Mouse (Mus musculus): ENCODE data around the gene Ralgapa2. TPM values are rescaled to one million over a fixed set of nuclear protein-coding genes. Genes with fewer than 3 reads are reported as not detected.

Gene Ralgapa2
- polyA plus RNA-seq, 1 experiment, result 10.1 TPM

DNA sequence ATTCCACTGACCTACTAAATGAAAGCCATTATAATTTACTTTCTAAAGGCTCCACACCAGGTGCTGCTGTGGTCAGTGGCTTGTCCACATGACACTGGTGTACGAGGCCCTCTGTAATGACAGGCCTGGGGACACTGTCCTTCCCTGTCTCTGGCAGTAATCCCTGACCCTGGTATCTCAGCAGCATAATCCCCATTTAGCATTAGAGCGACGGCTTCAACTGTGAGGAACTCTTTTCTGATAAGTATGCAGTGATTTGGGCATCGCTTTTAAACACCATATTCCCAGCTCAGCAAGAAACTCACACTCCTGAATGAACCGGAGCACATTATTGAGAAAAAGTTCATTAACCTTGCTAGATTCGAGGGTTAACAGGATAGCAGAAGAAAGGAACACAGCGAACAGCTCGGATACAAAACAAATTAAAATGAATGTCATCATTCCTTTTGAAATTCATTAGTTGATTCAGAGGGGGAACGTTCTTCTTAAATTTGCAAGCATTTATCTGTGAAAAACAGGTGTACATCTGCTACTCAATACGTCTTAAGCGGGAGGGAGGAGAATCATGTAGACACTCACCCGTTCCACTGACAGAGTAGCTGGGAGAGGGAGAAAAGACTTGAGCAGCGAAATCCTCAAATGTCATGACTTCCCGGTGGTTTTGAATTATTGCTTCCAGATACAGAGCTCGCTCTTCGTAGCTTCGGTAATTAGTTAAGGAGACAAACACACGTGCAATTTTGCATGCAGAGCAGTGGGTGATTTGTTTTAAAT lies 252.2 kb downstream of the Ralgapa2 start:
- DNase-seq (ENCODE audit: low spot score), result no peak

DNA sequence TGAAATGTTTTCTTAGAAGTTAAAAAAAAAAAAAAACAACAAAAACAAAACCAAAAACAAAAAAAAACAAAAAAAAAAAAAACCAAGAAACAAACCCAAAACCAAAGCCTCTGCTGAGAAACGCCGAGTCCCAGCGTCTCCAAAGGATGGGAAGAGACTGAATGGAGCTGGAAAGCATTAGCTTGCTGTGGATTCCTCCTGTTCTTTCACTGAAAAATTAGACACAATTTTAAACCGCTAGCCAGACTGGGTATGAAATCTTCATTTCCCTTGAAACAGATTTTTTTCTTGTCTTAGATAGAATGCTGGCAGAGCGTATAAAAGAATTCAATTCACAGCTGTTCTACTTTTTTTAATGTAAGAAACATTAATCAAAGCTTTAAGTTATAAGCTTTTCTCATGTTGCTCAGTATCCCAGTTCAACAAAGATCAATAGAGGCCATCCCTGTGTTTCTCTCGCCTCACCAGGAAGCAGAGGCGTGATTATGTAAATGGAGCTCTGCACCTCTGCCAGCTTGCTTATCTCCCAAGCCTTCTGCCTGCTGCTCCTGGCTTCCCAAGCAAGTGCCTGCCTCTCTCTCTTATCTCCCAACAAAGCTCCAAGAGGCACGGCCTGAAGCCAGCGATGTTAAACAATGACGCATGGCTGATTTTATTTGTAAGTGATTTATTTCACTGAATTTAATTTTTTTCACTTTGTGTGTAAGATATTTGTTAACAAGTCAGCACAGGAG lies 253.2 kb downstream of the Ralgapa2 start:
- DNase-seq (ENCODE audit: low spot score), result no peak

DNA sequence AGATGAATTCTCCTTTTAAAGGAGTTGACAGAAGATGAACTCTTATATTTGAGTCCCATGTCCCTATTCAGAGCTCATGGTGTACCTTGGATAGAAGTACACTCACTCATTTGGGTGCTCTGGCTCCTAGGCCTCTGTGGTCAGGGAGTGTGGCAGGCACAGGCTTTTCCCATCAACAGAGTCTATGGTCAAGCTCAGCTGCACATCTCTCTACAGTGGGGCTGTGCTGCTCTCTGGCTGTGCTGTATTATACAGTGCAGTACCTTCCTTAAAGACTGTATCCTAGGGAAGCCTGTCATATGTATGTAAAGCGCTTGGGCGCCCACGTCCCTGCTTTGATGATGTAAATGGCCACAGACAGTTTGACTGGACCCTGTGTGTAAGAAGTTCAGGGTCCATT lies 254.5 kb downstream of the Ralgapa2 start:
- no peak for DNase-seq (ENCODE audit: low spot score)

DNA sequence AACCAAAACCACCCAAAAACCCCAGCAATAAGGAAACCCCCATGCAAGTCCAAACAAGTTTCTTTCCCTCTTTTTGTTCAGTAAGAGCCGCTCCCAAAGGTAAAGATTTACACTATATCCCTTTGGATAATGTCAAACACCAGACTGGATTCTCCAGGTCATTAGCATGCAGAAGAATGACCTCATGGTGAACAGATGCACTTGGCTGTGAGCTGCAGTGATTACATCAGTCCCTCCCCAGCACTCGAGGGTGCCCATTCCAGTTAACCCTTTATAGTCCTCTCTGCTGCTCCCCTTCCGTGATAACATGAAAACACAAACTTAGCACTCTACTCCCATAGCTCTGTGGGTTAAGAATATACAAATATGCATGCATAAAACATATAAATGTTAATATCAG lies 255.1 kb downstream of the Ralgapa2 start:
- no peak for DNase-seq (ENCODE audit: low spot score)

DNA sequence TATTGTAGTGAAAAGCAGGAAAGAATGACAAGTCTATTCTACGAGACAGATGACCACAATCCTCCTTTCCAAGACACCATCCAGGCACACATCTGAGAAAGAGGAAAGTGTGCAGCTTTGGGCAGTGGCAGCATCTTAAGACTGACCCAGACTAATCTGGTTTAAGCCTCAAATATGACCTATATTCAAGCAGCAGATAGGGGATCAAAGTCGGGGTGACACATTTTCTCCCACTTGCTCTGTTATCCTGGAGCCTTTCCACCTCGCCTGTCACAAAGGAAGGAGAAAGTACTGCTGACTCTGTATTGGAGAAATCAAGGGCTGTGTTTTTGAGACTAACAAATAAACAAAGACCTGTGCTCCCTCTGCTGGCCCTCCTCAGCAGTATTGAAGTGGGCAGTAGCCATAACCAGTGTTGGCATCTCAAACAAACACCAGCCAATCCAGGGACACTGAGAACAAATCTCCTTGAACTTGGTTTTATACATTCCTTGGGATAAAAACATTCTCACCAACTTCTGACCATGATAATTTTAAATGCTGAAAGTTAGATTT lies 255.7 kb downstream of the Ralgapa2 start:
- no peak for DNase-seq (ENCODE audit: low spot score)

DNA sequence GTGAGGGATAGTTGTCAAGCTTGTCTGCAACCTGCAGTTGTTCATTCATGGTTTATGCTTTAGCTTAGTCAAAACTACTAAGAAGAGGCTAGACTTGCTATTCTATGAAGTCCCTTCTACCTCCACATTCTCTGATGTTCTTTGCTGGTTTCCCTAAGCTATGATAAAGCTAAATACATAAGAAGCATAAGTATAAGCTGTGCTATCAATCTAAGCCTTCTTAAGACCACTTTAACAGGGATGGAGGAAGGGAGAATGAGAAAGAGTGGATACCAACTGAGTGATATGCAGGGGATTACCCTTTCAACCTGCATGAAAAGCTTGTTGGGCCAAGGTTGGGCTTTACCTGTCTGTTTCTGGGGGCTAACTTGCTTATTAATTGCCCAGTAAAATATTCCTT lies 256.5 kb downstream of the Ralgapa2 start:
- DNase-seq (ENCODE audit: low spot score), result no peak

DNA sequence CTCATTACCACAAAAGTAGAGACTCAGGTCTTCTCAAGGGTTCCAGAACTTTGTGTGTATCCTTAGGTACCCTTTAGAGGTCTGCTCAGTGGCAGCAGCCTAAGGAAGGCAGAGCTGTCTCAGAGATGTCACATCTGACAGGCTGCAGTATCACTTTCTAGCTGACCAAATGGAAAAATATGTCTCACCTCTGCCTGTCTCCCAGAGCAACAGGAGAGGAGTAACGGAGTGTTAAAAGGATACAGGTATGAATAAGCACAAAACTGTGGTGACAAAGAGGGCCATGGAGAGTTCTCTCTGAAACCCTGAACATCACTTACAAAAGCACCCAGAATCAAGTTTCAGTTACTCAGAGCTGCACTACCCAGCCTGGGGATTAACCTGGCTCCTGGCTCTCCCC lies 257.8 kb downstream of the Ralgapa2 start:
- no peak for DNase-seq (ENCODE audit: low spot score)

DNA sequence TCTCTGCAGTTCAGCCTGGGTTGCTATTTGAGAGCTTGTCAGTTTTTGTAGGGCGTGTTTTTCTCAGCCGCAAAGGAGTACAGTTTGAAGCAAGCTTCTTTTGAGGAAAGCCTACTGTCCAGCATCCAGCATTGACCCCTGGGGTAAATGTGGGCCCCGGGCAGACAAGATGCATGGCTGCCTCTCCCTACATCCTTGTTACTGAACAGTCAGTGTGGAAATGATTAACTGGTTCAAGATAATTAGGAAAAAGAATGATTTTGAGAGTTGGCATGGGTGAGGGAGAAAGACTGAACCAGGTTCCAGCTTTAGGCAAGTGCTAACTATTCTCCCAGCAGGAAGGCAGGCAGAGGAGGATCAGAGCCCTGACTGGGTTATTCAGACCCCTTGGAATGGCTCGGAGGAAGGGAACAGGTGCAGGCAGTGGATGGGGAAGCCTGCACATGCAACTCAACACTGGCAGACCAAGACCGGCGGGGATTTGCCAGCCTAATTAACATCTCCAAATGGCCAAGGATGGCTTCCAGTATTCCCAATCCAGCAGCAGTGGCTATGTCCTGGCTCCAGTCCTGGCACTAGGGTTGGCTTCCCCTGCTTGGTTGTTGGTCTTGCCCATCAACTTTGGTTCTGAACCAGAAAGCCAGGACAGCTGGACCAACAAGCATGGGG lies 261.8 kb downstream of the Ralgapa2 start:
- no peak for DNase-seq (ENCODE audit: low spot score)

DNA sequence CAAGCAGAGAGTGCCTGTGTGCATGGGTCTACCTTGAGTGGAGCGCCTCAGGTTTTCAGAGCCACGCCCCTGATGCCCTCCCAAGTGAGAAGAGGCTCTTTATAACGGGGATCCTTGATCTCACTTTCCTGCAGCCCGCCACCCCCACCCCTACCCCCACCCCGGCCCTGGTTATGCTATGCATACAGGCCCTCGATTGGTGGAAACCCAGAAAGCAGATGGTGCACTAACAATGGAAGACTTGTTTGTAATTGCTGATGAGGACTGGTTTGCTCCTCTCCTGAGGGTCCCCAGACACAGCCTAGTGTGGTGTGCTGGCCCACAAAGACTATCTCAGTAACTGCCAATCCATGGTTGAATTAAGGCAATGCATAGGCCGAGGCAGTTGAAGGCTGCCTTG lies 263.1 kb downstream of the Ralgapa2 start:
- DNase-seq (ENCODE audit: low spot score), result no peak

DNA sequence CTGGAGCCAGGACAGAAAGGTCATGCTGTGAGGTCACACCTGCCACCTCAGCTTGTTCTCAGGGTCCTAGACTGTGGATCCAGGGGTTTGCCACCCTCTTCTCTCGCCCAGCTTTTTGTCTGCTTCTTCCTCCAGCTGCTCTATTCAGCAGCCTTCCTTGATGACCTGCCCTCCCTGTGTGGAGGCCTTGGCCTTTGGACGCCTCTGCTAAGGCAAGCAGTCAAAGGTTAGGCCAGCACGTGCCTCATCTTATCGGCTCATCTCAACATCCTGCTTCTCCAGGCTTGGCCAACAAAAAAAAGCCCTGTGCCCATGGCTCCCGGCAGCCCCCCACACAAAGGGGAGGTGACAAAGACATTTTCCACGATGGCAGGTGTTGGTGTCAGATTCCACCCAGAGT lies 264.6 kb downstream of the Ralgapa2 start:
- no peak for DNase-seq (ENCODE audit: low spot score)

DNA sequence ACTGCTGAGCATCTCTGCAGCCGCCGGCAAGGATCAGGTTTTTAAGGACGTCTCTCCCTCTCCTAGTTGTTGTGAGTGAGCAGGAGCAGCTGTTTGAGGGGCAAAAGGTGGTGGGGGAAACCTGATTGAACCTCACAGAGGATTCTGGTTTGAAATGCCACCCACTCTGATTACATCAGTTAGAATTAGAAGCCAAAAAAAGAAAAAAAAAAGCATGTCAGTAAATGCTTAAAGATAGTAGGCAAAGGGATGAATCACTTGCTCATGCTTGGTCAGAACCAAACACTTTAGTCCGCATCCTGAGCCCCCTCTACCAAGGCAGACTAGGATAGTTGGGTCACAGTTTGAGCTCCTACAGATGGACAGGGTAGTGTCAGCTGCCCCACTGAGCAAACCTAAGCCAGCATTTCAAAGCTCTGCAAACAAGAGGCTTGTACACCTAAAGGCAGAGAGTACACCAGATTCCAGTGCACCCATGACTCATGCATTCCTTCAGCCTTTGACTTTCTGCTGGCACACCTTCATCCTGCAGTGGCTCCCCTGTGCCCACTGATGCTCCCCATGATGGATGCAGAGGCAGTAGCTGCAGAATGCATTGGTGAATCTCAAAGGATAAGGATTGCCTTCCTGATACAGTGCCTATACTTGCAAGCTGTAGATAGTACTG lies 265.6 kb downstream of the Ralgapa2 start:
- DNase-seq (ENCODE audit: low spot score), result no peak

DNA sequence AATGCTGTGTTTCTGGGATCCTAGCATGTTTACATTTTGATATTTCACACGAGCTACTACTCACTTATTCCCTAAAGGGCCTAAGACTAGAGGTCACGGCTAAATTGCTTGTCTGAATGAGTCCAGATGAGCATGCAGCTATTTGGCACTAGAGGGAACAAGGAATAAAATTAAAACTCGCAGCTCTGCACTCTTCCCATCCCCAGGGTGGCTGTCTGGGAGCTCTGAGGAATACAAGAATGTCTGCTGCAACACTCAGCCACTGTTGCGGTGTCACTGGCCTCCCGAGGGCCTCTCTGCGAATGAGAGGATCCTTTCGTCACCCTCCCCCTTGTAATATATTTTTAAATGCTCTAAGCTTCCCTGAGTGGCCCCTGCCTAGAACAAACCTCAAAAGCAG lies 266.7 kb downstream of the Ralgapa2 start:
- DNase-seq (ENCODE audit: low spot score), result no peak

DNA sequence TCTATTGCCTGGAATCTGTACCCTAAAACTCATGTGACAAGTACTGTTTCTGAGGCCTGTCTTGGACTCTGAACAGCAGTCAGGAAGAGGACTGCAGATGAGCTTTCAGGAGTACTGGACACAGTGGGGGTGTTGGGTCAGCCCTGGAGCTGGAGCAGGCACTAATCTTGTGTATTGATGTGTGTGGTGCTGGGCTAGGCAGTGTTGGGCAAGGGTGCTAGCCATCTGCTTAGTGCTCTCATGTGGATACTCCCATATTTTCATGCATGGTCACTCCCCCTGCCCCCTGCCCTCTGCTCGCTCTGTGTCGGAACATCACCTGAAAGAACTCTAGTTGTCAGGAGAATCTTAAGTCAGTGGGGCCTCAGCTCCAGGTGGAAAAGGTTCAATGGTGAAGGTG lies 268.1 kb downstream of the Ralgapa2 start:
- no peak for DNase-seq (ENCODE audit: low spot score)

DNA sequence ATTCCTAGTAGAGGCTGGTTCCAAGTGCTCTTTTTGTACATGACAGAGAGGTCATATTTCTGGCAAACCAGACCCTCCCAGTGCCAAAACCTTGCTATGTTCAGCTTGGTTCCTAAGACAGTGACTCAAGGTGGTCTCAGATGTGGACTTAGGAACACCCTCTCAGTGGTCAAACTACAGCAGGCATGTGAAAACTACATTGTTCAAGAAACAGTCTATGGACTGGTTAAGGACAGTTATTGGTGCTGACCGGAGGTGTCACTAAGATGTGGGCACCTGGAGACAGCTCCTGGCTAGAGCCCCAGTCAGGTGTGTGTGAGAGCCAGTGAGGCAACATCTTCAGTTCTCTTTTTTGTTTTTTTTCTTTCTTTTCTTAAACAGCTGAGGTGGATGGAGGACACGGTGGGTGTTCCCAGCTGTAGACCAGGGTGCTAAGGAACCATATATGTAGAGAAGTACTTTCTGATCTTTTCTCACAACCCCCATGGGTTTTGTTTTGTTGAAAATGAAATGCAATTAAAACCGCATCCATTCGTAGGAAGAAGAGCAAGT lies 272.9 kb downstream of the Ralgapa2 start:
- no peak for DNase-seq (ENCODE audit: low spot score)

DNA sequence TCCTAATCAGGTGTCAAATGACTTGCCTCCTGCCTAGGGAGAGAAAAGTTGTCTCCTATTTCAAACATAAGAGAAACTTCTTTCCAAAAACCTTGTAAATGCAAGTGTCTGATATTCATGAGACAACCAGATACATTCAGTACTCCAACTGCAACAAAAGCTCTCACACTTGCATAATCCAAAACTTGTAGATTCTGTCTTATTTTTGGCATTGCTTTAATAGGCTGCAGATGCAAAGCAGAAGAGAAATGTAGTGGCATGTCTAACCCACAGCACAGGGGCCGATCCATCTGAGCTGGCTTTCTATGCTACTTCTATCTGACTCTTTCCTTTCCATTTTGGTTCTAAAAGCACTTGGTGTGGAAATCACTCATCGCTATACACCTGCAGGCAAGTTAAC lies 280.7 kb downstream of the Ralgapa2 start:
- DNase-seq (ENCODE audit: low spot score), result no peak

DNA sequence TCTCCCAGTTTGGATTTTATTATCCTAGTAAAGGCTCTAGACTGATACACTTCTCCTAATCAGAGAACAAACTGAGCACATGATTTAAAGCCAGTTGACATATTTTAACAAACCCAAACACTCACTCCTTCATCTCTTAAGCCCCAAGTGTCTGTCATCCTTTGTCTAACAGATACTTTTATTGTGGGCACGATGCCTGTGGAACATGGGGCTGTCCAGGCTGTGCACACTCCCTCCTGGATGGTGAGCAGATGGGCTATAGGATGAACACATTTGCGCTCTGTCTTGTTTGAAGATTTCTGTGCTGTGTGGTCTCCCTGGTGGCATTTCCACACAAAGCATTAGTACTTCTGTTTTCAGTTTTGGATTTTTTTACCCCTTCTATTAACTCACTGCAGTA lies 283.7 kb downstream of the Ralgapa2 start:
- no peak for DNase-seq (ENCODE audit: low spot score)

DNA sequence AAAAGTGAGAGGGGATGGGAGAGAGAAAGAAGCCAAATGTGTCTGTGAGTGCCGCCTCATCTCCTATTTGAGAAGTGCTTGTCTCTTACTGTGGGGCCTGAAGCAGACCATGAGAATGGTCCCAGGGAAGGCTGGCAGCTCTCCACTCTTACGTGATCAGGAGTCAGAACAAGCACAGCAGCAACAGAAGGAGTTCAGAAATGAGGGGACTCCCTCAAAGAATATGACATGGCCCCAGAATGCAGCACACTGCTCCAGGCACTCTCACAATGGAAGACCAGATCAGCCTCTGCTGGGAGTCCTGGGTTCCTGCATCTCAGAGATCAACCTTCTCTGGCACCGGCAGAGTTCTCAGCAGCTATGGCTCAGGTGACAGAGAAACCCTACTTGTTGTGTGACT lies 284.5 kb downstream of the Ralgapa2 start:
- DNase-seq (ENCODE audit: low spot score), result no peak

DNA sequence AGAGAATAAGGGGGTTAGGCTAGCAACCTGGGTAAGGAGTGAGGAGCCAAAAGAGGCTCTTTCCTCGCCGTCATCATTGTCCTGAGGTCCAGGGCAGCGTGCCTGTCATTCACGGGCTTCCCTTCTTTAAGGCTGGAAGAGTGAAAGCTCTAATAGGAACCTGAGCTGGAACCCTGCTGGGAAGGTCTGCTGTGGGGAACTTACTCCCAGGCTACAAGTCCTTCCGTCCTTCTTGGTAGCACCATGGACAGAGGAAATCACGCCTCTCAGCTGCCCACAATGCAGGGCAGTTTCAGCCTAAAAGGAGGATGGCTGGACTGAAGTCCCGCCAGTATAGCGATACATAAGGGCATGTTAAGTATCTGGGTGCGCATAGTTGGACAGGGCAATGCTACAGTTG lies 285.7 kb downstream of the Ralgapa2 start:
- no peak for DNase-seq (ENCODE audit: low spot score)

DNA sequence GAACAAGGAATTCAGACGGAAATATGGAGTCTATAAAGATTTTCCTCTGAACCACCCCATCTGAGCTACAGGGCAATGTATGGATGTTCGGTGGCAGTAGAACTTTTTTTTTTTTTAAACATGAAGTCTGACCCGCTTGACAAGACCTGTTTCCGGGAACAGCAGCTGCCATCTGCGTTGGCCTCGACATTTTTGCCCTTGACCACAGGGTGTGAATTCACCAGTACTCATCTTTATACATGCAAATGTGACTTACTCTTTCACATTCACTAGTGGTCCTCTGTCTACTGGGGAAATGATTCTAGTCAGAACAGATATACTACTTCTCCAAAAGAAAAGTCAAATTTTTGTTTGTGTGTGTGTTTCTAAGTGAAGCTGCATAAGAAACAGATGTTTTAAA lies 286.3 kb downstream of the Ralgapa2 start:
- no peak for DNase-seq (ENCODE audit: low spot score)

DNA sequence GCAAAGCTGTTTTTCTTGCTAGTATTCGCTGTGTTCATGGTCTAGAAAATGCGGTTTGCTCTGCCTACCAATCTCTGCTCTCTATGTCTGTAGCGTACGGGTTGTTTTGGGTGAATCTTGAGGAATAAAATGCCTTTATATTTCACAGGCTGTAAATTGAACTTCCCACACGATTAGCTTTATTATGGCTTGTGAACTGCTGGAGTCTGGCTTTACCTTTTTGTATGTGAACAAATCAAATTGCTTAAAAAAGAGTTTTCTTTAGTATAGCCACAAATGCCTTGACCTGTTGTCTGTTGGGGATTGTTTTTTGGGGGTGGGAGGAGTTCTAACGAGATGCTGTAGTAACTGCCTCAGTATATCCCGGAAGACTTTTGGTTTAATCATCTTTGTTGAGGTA lies 288.0 kb downstream of the Ralgapa2 start:
- DNase-seq (ENCODE audit: low spot score), result no peak

DNA sequence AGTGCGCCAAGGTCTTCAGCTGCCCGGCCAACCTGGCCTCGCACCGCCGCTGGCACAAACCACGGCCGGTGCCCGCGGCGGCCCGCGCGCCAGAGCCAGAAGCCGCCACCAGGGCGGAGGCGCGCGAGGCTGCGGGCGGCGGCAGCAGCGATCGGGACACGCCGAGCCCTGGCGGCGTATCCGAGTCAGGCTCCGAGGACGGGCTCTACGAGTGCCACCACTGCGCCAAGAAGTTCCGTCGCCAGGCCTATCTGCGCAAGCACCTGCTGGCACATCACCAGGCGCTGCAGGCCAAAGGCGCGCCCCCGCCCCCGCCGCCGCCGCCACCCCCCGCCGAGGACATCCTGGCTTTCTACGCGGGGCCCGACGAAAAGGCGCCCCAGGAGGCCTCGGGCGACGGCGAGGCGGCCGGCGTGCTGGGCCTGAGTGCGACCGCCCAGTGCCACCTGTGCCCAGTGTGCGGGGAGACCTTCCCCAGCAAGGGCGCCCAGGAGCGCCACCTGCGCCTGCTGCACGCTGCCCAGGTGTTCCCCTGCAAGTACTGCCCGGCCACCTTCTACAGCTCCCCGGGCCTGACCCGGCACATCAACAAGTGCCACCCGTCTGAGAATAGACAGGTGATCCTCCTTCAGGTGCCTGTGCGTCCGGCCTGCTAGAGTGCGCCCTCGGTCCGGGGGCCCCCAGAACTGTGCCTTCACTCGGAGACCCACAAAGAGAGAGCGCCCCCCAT lies 288.8 kb downstream of the Ralgapa2 start:
- no peak for DNase-seq (ENCODE audit: low spot score)
